ENCODE assay signal across 8 mouse cellular contexts in the genomic region with DNA sequence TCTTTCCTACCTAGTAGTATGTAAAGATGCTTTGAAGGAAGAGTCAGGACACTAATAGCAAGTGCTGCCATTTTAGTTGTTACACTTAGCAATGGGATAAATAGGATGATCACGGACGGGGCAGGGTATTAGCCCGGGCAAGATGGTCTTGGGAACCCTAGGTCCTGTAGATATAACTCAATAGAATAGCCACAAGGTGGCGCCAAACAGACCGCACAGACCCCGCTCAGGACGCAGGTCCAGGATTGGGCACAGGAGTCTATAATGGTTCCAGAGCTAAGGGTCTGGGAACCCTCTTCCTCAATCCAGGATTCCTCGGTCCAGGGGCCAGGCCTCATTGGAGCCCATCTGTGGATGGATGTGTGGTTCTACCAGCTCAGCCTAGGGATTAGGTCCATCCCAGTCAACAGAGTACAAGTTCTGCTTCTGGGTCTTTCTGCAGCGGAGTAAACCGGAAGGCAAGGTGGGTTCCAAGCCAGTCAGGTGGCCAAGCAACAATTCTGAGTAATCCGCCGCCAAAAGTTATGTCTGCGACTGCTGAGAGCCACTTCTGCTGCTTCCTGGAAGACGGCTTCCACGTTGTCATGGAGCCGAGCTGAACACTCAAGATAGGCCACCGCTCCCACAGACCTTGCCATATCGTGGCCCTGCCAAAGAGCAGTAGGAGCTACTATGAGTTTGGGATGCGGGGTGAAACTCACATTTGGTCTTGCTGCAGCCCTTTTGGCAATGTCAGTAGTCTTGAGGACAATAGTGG. TPM values are rescaled to one million over a fixed set of nuclear protein-coding genes. Genes with fewer than 3 reads are reported as not detected.
DNase-seq lines count a peak whose midpoint lies in the region; ATAC-seq and TF ChIP-seq lines count a peak whose summit lies in the region.

No protein-coding gene starts in this region.

- no peak overlapping the region for H3K4me2 ChIP-seq in lung, postnatal 0 days (replicated peaks; ENCODE audit: low read depth, low read length)
- H3K4me2 ChIP-seq in hindbrain, embryonic 13.5 days: no peak overlapping the region

- H3K27me3 ChIP-seq in thymus, adult 2 months (ENCODE audit: control insufficient read depth, insufficient read depth, low read length): no peaks in the 10 kb centered on the region
- no peaks in the 10 kb centered on the region for H3K27me3 ChIP-seq in lung, postnatal 0 days (replicated peaks; ENCODE audit: insufficient read depth, low read length)
- H3K27me3 ChIP-seq in hindbrain, embryonic 13.5 days: no peaks in the 10 kb centered on the region

- TF ChIP-seq EP300 in lung, postnatal 0 days (IDR thresholded peaks at IDR 0.05): no peak

- no peak overlapping the region for H3K9ac ChIP-seq in lung, postnatal 0 days (replicated peaks; ENCODE audit: low read depth)
- no peak overlapping the region for H3K9ac ChIP-seq in hindbrain, embryonic 13.5 days

- 71% methylated on average over 19 of the region's 19 CpGs for WGBS in thymus, adult 2 months
- 64% methylated on average over 19 of the region's 19 CpGs for WGBS in lung, postnatal 0 days
- WGBS in hindbrain, embryonic 13.5 days: 74% methylated on average over 19 of the region's 19 CpGs

- H3K9me3 ChIP-seq in lung, postnatal 0 days (ENCODE audit: low read length): no peaks in the 10 kb centered on the region
- H3K9me3 ChIP-seq in hindbrain, embryonic 13.5 days: no peaks in the 10 kb centered on the region

- DNase-seq in gastrocnemius, postnatal 14 days: peak; percentile 24
- DNase-seq in gastrocnemius, adult 8-10 months (ENCODE audit: low spot score in 2 of 2): no peak
- DNase-seq in thymus, adult 2 months: peak; percentile 24
- no peak for DNase-seq in thymus, adult 18-20 months
- DNase-seq in embryo, embryonic 10 days (ENCODE audit: low spot score): peak; percentile 68
- peak; percentile 61 for DNase-seq in lung, postnatal 0 days (ENCODE audit: low spot score)
- no peak for DNase-seq in left cerebral cortex, postnatal 4 days

- peak; percentile 70; the same call in 1 of the 2 replicates for TF ChIP-seq CTCF in thymus, adult 2 months (IDR thresholded peaks at IDR 0.05; ENCODE audit: borderline replicate concordance, control insufficient read depth, extremely low read depth, insufficient read depth, low read length, poor library complexity)
- peak; percentile 72 for TF ChIP-seq CTCF in lung, postnatal 0 days (IDR thresholded peaks at IDR 0.05)

- H3K4me3 ChIP-seq in thymus, adult 2 months (ENCODE audit: control insufficient read depth, insufficient read depth, low read length): no peak overlapping the region
- H3K4me3 ChIP-seq in lung, postnatal 0 days (ENCODE audit: low read depth, low read length): no peak overlapping the region
- H3K4me3 ChIP-seq in hindbrain, embryonic 13.5 days: no peak overlapping the region

- TF ChIP-seq POLR2A in thymus, adult 2 months (IDR thresholded peaks at IDR 0.05; ENCODE audit: control insufficient read depth, extremely low read depth, insufficient read depth, low read length, poor library complexity): no peak

- H3K36me3 ChIP-seq in thymus, adult 2 months (ENCODE audit: control insufficient read depth, insufficient read depth, low read length): no peaks in the 10 kb centered on the region
- H3K36me3 ChIP-seq in lung, postnatal 0 days (ENCODE audit: insufficient read depth, low read length): peaks cover 5% of the 10 kb centered on the region; the same call in 1 of the 2 replicates
- no peaks in the 10 kb centered on the region for H3K36me3 ChIP-seq in hindbrain, embryonic 13.5 days

- ATAC-seq in lung, postnatal 0 days: peak; percentile 62
- no peak for ATAC-seq in hindbrain, embryonic 13.5 days (ENCODE audit: low FRiP score)

- H3K27ac ChIP-seq in thymus, adult 2 months (ENCODE audit: control insufficient read depth, insufficient read depth, low read length): no peak overlapping the region
- no peak overlapping the region for H3K27ac ChIP-seq in lung, postnatal 0 days (ENCODE audit: low read length)
- no peak overlapping the region for H3K27ac ChIP-seq in hindbrain, embryonic 13.5 days

- no peaks in the 10 kb centered on the region for H3K4me1 ChIP-seq in thymus, adult 2 months (replicated peaks; ENCODE audit: control insufficient read depth, insufficient read depth, low read length)
- no peaks in the 10 kb centered on the region for H3K4me1 ChIP-seq in lung, postnatal 0 days (ENCODE audit: insufficient read depth, low read depth, low read length)
- no peaks in the 10 kb centered on the region for H3K4me1 ChIP-seq in hindbrain, embryonic 13.5 days (replicated peaks)

- intact Hi-C loops in gastrocnemius, postnatal 14 days (cut with DNase I; ENCODE audit: low total_unique reads): no loop called here
- intact Hi-C loops in left cerebral cortex, postnatal 4 days (cut with DNase I): no loop called here

RNA-seq across cellular contexts. Expression of gene Rhod, which starts 13.4 kb away (rescaled TPM):
- total RNA-seq in gastrocnemius, postnatal 14 days (2021): 1 to 10 TPM; 1.0 to 2.0 TPM
- under 1 TPM; 0.39 to 0.64 (median 0.55) TPM for total RNA-seq in gastrocnemius, adult 8-10 months (2022)
- 2.6 and 2.9 TPM in 2 replicates for polyA plus RNA-seq in thymus, adult 2 months (2012; rRNA removed)
- polyA plus RNA-seq in lung, postnatal 0 days (2015; fragmentation: Nextera tagmentation; extraction: Ambion mirVana): 25.0 and 25.1 TPM in 2 replicates
- 1 to 10 TPM; 1.1 to 2.0 TPM for total RNA-seq in left cerebral cortex, postnatal 4 days (2021)
- 7.0 and 7.8 TPM in 2 replicates for polyA plus RNA-seq in hindbrain, embryonic 13.5 days (2015; fragmentation: Nextera tagmentation; extraction: Ambion mirVana)

RNA-seq across cellular contexts. Expression of gene Kdm2a, which starts 27.7 kb away (rescaled TPM):
- 10 to 100 TPM; 27.7 to 29.0 TPM for total RNA-seq in gastrocnemius, postnatal 14 days (2021)
- 10 to 100 TPM; 30.2 to 37.7 (median 37.2) TPM for total RNA-seq in gastrocnemius, adult 8-10 months (2022)
- polyA plus RNA-seq in thymus, adult 2 months (2012; rRNA removed): 194 and 210 TPM in 2 replicates
- polyA plus RNA-seq in lung, postnatal 0 days (2015; fragmentation: Nextera tagmentation; extraction: Ambion mirVana): 16.5 and 18.5 TPM in 2 replicates
- total RNA-seq in left cerebral cortex, postnatal 4 days (2021): 10 to 100 TPM; 71.2 to 80.9 TPM
- polyA plus RNA-seq in hindbrain, embryonic 13.5 days (2015; fragmentation: Nextera tagmentation; extraction: Ambion mirVana): 34.6 and 36.3 TPM in 2 replicates

RNA-seq across cellular contexts. Expression of gene Syt12, which starts 51.5 kb away (rescaled TPM):
- 1 to 10 TPM; 2.1 to 5.4 TPM for total RNA-seq in gastrocnemius, postnatal 14 days (2021)
- 1 to 10 TPM; 1.8 to 4.7 (median 2.2) TPM for total RNA-seq in gastrocnemius, adult 8-10 months (2022)
- polyA plus RNA-seq in thymus, adult 2 months (2012; rRNA removed): 1.6 and 2.0 TPM in 2 replicates
- 1.0 and 1.3 TPM in 2 replicates for polyA plus RNA-seq in lung, postnatal 0 days (2015; fragmentation: Nextera tagmentation; extraction: Ambion mirVana)
- 1 to 10 TPM; 4.4 to 5.3 TPM for total RNA-seq in left cerebral cortex, postnatal 4 days (2021)
- 2.9 and 3.6 TPM in 2 replicates for polyA plus RNA-seq in hindbrain, embryonic 13.5 days (2015; fragmentation: Nextera tagmentation; extraction: Ambion mirVana)

Comparison
In these comparisons a context has a peak if more than half of its experiments do, and no peak if none do; other contexts are left out.
1. DNase-seq: peak in gastrocnemius, postnatal 14 days (single experiment), thymus, adult 2 months (single experiment), embryo, embryonic 10 days (single experiment) and lung, postnatal 0 days (single experiment); none in gastrocnemius, adult 8-10 months (0 of 2), thymus, adult 18-20 months (0 of 2) and left cerebral cortex, postnatal 4 days (single experiment).